Mouse (Mus musculus): ENCODE measurements at regions not wholly inside any gene's neighbourhood (a gene's known extent, or its start where the extent isn't known, plus 50 kb on each side); places are given as distances from the start of the nearest gene placed in this dataset.

- TF ChIP-seq CTCF (IDR thresholded peaks at IDR 0.05; ENCODE audit: low read depth) (no peak), EP300 (optimal IDR thresholded peaks at IDR 0.05) (no peak)
Observed at GRCm38 (mm10) chr14:76912301-76913001, 124.1 kb upstream of the Ccdc122 start.

Measured in stomach, postnatal 0 days (tissue).